Mouse (Mus musculus): ENCODE data around the gene Pam. TPM values are rescaled to one million over a fixed set of nuclear protein-coding genes. Genes with fewer than 3 reads are reported as not detected.

The Pam gene
- polyA plus RNA-seq, 1 experiment from 2014 or later = 30.7 TPM

DNA sequence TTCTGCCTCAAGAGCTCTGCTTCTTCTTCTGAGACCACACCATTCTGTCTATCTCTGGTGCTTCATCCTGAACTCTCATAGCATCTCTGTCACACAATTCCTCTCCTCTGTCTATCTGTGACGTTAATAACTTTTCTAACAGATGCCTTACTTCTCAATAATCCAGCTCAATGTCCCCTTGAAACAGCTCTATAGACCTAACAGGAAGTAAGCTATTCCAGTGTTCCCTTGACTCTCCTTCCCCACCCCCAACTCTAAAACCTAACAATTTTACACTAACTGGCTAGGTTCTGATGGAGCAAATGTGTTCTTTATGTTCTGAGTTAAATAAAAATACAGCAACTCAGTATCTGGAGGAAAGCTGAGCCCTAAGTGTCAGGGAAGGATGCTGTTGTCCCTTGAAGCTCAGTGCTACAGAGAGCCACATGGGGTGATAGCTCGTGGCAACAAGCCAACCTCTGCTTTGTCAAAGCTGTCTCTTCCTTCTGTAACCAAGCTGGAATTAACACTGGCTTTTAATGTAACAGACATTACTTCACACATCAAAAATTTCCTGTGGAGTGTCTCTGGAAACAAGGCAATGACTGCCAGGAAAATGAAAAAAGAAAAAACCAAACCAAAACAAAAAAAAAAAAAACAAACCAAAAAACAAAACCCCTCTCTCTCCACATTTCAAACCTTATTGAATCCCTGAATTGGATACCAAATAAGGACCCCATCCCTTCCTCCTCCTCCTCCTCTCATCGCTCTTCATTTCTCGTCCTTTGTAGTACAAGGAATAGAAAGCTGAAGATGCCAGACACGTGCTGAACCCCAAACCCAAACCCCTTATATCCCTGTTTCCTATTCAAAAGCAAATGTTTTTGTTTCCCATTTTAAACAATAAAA lies 261.7 kb downstream of the Pam start:
- Histone ChIP-seq H3K9me3 (replicated peaks) (no peaks in the 10 kb centered on the region), H3K36me3 (no peaks in the 10 kb centered on the region), H3K4me1 (0 out of 2 replicates have a peak, but pooled peaks cover 7% of the 10 kb centered on the region), H3K27me3 (no peaks in the 10 kb centered on the region), H3K4me3 (replicated peaks) (no peak overlapping the region), H3K4me2 (no peak overlapping the region), H3K27ac (peak overlapping the region; percentile 27; the same call in 1 of the 2 replicates), H3K9ac (no peak overlapping the region)
- no peak for ATAC-seq (replicated peaks; ENCODE audit: low FRiP score)
- 65% methylated on average over 5 of the region's 5 CpGs for WGBS

DNA sequence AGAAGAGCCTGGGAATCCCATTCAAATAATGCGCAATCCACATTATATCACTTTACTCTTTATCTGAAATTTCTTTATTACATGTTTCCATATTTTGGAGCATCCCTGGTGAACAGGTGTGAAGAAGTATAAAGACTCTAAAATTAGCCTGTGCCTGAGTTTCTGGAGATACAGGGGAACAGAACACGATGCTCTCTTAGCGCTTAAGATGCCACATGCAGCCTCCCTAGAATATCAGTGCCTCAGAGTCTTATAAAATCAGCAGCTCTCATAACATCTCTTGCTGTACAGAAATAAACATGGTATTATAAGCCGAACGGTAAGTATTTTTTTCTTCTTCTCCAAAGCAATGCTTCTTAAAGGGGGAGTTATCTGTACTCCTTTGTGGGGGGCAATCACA lies 267.4 kb downstream of the Pam start:
- no peak overlapping the region for H3K4me3 ChIP-seq (replicated peaks)
- H3K4me1 ChIP-seq = no peaks in the 10 kb centered on the region
- H3K9ac ChIP-seq = no peak overlapping the region
- no peak overlapping the region for H3K4me2 ChIP-seq
- H3K27ac ChIP-seq = no peak overlapping the region
- ATAC-seq (replicated peaks; ENCODE audit: low FRiP score) = no peak
- H3K36me3 ChIP-seq = no peaks in the 10 kb centered on the region
- H3K9me3 ChIP-seq (replicated peaks) = no peaks in the 10 kb centered on the region
- no peaks in the 10 kb centered on the region for H3K27me3 ChIP-seq
- WGBS = 95% methylated on average over 5 of the region's 5 CpGs

DNA sequence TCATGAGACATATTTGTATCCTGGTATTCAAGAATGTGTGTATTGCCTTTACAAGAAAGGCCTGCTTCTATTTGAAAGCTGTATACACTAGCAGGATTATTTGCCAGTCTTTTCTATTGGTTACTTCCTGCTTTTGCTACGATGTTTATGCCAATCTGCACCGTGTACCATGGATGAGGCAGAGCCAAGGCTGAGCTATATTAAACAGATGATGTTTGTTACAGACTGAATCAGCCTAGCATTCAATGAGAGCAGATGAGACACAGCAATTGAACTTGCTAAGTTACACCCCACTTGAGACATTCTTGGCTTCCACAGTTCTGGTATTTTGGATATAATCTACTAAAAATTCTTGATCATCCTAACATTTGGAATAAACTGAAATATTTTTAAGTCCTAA lies 267.9 kb downstream of the Pam start:
- no peaks in the 10 kb centered on the region for H3K27me3 ChIP-seq
- H3K36me3 ChIP-seq = no peaks in the 10 kb centered on the region
- H3K4me1 ChIP-seq = no peaks in the 10 kb centered on the region
- H3K27ac ChIP-seq = no peak overlapping the region
- no peak overlapping the region for H3K4me2 ChIP-seq
- ATAC-seq (replicated peaks; ENCODE audit: low FRiP score) = no peak
- WGBS = 80% methylated on average over 2 of the region's 2 CpGs
- no peak overlapping the region for H3K4me3 ChIP-seq (replicated peaks)
- H3K9ac ChIP-seq = no peak overlapping the region
- no peaks in the 10 kb centered on the region for H3K9me3 ChIP-seq (replicated peaks)

DNA sequence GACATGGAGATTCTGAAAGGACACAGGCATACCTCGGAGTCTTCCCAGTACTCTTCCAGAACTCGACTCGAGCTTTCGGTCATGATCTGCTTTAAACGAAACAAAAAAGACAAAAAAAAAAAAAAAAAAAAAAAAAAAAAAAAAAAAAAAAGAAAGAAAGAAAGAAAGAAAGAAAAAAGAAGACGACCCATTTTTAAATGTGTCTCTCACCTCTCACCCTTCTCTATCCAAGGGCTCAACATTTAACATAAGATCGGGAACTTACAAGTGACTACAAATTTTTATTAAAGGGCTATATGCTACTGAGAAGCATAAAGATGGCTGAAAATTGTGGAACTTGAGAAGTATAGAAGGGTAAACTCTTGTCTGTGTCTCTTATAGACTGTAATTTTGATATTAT lies 272.5 kb downstream of the Pam start:
- 94% methylated on average over 7 of the region's 7 CpGs for WGBS
- no peaks in the 10 kb centered on the region for H3K27me3 ChIP-seq
- no peak overlapping the region for H3K4me3 ChIP-seq (replicated peaks)
- H3K27ac ChIP-seq = no peak overlapping the region
- no peak for ATAC-seq (replicated peaks; ENCODE audit: low FRiP score)
- no peaks in the 10 kb centered on the region for H3K9me3 ChIP-seq (replicated peaks)
- H3K4me2 ChIP-seq = no peak overlapping the region
- H3K36me3 ChIP-seq = no peaks in the 10 kb centered on the region
- H3K4me1 ChIP-seq = no peaks in the 10 kb centered on the region
- H3K9ac ChIP-seq = no peak overlapping the region

DNA sequence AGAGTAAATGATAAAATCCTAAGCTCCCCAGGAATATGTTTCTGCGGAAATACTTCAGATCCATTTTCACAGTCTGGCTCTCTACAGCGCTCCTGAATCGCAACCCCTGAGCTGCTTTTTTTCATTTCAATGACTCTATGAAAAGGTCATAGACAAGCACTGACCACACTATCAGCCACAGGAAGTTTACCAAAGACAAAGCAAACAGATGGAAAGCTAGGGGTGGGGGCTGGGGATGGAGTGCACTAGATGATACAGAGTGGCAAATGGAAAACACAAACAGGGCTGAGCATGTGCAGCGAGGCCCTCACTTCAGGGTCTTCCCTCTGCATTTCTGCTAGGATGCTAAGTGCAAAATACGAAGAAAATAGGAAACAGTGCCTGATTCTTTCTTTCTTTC lies 273.2 kb downstream of the Pam start:
- Histone ChIP-seq H3K27me3 (no peaks in the 10 kb centered on the region), H3K27ac (no peak overlapping the region), H3K4me1 (no peaks in the 10 kb centered on the region), H3K36me3 (no peaks in the 10 kb centered on the region), H3K4me2 (no peak overlapping the region), H3K9me3 (replicated peaks) (no peaks in the 10 kb centered on the region), H3K9ac (no peak overlapping the region), H3K4me3 (replicated peaks) (no peak overlapping the region)
- 73% methylated on average over 5 of the region's 5 CpGs for WGBS
- ATAC-seq (replicated peaks; ENCODE audit: low FRiP score) = no peak

DNA sequence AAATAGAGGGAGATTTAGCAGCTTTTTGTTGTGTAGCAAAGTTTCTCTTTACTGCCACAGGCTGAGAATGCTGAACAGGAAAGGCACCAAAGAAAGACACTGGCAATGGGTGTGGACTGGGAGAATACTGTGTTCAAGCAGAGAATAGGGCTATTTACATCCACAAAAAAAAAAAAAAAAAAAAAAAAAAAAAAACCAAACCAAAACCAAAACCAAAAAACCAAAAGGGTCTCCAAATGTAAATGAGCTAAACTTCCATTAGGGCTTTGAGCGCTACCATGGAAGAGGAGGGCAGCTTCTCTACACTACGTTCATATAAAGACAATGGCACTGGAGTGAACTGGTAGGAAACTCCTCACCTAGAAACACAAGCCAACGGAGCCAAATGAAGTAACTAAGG lies 274.2 kb downstream of the Pam start:
- no peak overlapping the region for H3K27ac ChIP-seq
- WGBS = 88% methylated on average over 3 of the region's 3 CpGs
- H3K4me1 ChIP-seq = no peaks in the 10 kb centered on the region
- no peaks in the 10 kb centered on the region for H3K9me3 ChIP-seq (replicated peaks)
- no peak overlapping the region for H3K4me3 ChIP-seq (replicated peaks)
- H3K4me2 ChIP-seq = no peak overlapping the region
- no peaks in the 10 kb centered on the region for H3K27me3 ChIP-seq
- no peaks in the 10 kb centered on the region for H3K36me3 ChIP-seq
- ATAC-seq (replicated peaks; ENCODE audit: low FRiP score) = no peak
- H3K9ac ChIP-seq = no peak overlapping the region

DNA sequence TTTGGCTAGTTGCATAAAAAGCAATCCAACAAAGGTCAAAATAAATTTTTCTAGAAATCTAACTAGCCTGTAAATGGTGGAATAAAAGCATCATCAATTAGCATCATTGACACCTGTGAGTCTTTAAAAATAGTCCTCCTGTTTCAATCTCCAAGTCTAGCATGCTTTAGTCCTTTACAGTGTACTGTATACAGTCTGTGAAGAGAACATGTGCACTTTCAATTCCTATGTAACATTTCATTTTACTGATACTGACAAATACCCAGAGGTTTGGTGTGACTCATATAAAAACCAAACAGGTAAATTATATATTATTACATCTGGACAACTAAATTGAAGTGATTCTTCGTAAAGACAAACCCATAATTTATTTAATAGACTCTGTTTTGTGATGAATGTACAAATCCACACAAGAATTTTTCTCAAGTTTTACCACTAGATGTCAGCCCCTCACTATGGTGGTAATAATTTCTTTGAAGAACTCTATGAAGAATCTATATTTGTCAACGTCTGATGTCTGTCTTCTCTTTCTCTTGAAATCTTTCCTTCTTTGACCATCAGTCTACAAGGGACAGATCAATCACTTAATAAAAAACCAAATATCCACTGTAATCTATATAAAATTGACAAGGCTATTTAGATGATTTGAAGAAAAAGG lies 286.1 kb downstream of the Pam start:
- no peak for ATAC-seq (replicated peaks; ENCODE audit: low FRiP score)
- Histone ChIP-seq H3K9me3 (replicated peaks) (no peaks in the 10 kb centered on the region), H3K27ac (no peak overlapping the region), H3K4me3 (replicated peaks) (no peak overlapping the region), H3K27me3 (no peaks in the 10 kb centered on the region), H3K4me1 (no peaks in the 10 kb centered on the region), H3K9ac (no peak overlapping the region), H3K4me2 (no peak overlapping the region), H3K36me3 (no peaks in the 10 kb centered on the region)
- 47% methylated on average over 2 of the region's 2 CpGs for WGBS

DNA sequence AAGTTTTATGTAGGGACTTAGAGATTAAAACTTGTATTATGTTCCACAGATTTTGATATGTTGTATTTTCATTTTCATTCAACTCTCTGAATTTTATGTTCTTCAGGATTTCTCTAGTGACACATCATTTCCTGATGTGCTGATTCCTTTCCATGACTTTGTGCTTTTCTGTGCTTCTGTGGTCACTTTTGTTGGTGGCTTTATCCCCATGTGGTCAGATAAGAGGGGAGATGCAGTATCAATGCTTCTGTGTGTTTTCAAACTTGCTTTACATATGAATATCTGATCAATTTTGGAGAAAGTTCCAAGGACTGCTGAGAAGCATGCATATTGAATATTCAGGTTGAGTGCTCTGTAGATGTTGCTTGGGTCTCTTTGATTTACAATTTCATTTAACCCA lies 290.9 kb downstream of the Pam start:
- Histone ChIP-seq H3K4me2 (no peak overlapping the region), H3K9ac (no peak overlapping the region), H3K9me3 (replicated peaks) (no peaks in the 10 kb centered on the region), H3K4me3 (replicated peaks) (no peak overlapping the region), H3K27me3 (no peaks in the 10 kb centered on the region), H3K4me1 (no peaks in the 10 kb centered on the region), H3K27ac (no peak overlapping the region), H3K36me3 (no peaks in the 10 kb centered on the region)
- no peak for ATAC-seq (replicated peaks; ENCODE audit: low FRiP score)

DNA sequence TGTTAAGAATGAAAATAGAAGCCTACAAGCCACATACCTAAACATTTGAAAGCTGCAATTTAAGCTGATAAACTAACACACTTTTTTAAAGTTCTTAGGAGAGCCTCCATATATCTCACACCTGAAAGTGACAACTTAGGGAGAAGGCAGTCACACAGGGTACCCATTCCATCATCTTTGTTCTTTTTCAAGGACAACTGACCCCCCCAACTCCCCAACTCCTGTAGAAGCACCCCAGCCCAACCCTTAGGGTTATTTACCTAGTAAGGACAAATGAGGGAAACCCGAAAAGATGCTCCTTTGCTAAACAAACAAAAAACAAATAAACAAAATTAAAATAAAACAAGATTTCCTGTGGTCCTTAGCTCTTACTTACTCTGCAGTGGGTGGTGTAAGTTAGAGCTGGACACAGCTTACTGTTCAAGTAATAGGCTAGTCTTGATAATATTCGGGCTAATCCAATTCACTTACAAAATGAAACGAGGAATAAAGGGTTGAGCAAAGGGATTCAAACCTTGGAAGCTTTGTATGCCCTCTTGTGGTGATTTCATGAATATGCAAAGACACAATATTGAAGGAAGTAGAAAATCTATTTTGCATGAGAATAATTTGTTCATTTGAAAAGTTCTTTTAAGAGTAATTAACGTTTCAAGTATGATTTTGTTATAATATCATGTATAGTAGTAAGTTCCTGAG lies 293.1 kb downstream of the Pam start:
- H3K27ac ChIP-seq = no peak overlapping the region
- H3K36me3 ChIP-seq = no peaks in the 10 kb centered on the region
- WGBS = 46% methylated on average over 4 of the region's 4 CpGs
- no peak overlapping the region for H3K4me2 ChIP-seq
- H3K4me1 ChIP-seq = no peaks in the 10 kb centered on the region
- no peak for ATAC-seq (replicated peaks; ENCODE audit: low FRiP score)
- no peak overlapping the region for H3K9ac ChIP-seq
- H3K9me3 ChIP-seq (replicated peaks) = no peaks in the 10 kb centered on the region
- H3K27me3 ChIP-seq = no peaks in the 10 kb centered on the region
- no peak overlapping the region for H3K4me3 ChIP-seq (replicated peaks)

DNA sequence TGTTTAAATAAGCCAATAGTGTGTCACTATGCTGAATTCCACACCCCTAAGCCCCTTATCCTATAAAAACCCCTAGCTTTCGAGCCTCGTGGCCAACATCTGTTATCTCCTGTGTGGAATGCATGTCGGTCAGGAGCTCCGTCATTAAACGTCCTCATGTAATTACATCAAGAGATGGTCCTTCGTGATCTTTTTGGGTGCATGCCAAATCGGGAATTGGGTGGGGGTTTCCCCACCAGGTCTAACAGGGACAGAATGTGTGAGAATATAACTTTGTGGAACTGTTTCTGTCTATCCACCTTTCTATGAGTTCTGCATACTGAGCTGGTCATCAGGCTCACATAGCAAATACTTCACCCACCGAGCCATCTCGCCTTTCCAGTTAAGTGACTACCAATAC lies 299.5 kb downstream of the Pam start:
- no peak for ATAC-seq (replicated peaks; ENCODE audit: low FRiP score)
- no peaks in the 10 kb centered on the region for H3K27me3 ChIP-seq
- H3K9ac ChIP-seq = no peak overlapping the region
- 87% methylated on average over 9 of the region's 9 CpGs for WGBS
- peaks cover 3% of the 10 kb centered on the region; the same call in 1 of the 2 replicates for H3K36me3 ChIP-seq
- H3K9me3 ChIP-seq (replicated peaks) = no peaks in the 10 kb centered on the region
- no peak overlapping the region for H3K4me3 ChIP-seq (replicated peaks)
- no peak overlapping the region for H3K27ac ChIP-seq
- no peaks in the 10 kb centered on the region for H3K4me1 ChIP-seq
- no peak overlapping the region for H3K4me2 ChIP-seq

DNA sequence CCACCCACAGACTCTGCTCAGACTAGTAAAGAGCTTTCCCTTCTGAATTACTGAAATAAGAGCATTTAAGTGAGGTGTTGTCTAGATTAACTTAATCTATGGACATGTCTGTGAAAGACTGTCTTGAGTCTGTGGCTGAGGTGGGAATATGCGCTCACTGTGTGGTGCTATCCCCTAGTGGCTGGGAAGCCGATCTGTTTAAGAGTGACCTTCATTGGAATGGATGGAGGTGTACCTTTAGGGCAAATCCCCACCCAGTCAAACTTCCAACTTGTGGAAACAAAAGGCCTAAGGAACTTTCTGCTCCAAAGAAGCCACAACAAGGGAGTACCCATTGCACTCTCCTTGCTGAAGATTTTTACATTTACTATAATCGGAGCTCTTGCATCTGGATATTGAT lies 301.3 kb downstream of the Pam start:
- H3K27me3 ChIP-seq = no peaks in the 10 kb centered on the region
- no peak overlapping the region for H3K4me2 ChIP-seq
- no peaks in the 10 kb centered on the region for H3K4me1 ChIP-seq
- no peaks in the 10 kb centered on the region for H3K9me3 ChIP-seq (replicated peaks)
- H3K36me3 ChIP-seq = peaks cover 3% of the 10 kb centered on the region; the same call in 1 of the 2 replicates
- ATAC-seq (replicated peaks; ENCODE audit: low FRiP score) = no peak
- no peak overlapping the region for H3K9ac ChIP-seq
- H3K4me3 ChIP-seq (replicated peaks) = no peak overlapping the region
- WGBS = 85% methylated on average over 3 of the region's 3 CpGs
- no peak overlapping the region for H3K27ac ChIP-seq

DNA sequence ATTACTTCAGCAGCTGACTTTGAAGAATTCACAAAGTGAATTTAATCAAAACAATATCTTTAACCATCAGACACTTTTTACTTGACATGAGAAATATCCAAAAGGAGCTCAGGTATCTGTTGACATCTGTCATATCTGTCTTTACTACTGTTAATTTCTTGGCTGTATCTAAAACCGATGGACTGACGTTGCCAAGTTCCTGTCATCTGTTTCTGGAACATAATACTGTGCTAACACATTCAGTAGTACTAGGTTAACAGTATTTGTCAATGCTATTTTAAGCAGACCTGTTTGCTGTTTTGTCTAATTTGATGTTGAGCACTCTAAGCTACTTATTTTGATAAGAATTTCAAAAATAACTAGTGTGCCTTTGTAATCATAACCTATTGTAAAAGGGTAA lies 307.0 kb downstream of the Pam start:
- H3K9ac ChIP-seq = no peak overlapping the region
- WGBS = 94% methylated on average over 2 of the region's 2 CpGs

More for the DNA sequence above, 307.0 kb downstream of the Pam start:
- no peak for ATAC-seq (replicated peaks; ENCODE audit: low FRiP score)
- no peaks in the 10 kb centered on the region for H3K27me3 ChIP-seq
- H3K9me3 ChIP-seq (replicated peaks) = no peaks in the 10 kb centered on the region
- H3K36me3 ChIP-seq = peaks cover 7% of the 10 kb centered on the region; the same call in 1 of the 2 replicates
- H3K4me3 ChIP-seq (replicated peaks) = no peak overlapping the region
- no peak overlapping the region for H3K4me2 ChIP-seq
- H3K4me1 ChIP-seq = no peaks in the 10 kb centered on the region
- no peak overlapping the region for H3K27ac ChIP-seq
